Mouse (Mus musculus): ENCODE measurements around the gene Pou2f1.

DNA sequence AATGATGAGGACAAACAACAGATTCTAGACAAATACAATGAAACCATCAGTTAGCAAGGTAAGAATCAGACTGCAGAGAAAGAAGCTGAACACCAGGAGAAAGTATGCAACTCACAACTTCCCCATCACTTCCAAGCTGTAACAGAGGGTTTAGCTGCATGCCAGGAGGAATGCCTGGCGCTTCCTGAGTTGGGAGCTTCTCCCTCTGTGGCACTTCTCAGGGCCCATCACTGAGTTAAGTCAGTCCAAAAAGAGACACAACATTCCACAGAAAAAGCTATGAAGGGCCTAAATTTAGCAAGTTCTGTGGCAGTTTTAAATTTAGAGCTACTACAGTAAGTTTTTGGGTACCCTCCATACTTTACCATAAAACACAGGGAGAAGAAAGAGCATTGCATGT is 59.2 kb downstream of the Pou2f1 start:
- no peak for TF ChIP-seq CTCF (IDR thresholded peaks at IDR 0.05; ENCODE audit: low read depth)
- no peak for TF ChIP-seq EP300 (IDR thresholded peaks at IDR 0.05; ENCODE audit: low read depth)

All from liver, postnatal 0 days (tissue).